Mouse (Mus musculus) splenic B cell, adult 2 months (primary cell): ENCODE results near the gene Gm4559.
A peak's percentile ranks its signal among the peaks of the same experiment; 100 is the strongest.
"Not testable (repeated sequence)": the region's sequence is repeated elsewhere in the genome, so short reads cannot be mapped to it uniquely, and the experiment has no call there.

Source experiments
- DNase-seq: peaks from one replicate; pipeline ENCODE4 v3.0.0-alpha.2; 2011; ENCODE audit warnings: low read depth, low spot score
- H3K27me3 ChIP-seq: 2 replicates; pipeline ENCODE4 v1.6.1; 2012; ENCODE audit warnings: mild to moderate bottlenecking, low read length, moderate library complexity, mixed read lengths; ENCODE audit not compliant: control insufficient read depth, poor library complexity, insufficient read depth, severe bottlenecking
- H3K36me3 ChIP-seq: 2 replicates; pipeline ENCODE4 v1.6.1; 2012; ENCODE audit warnings: mild to moderate bottlenecking, low read length, moderate library complexity, mixed read lengths; ENCODE audit not compliant: control insufficient read depth, poor library complexity, insufficient read depth, severe bottlenecking

Gm4559 gene

GRCm38 (mm10) chr7:142285910-142286612, 11.9 kb upstream of the Gm4559 start:
- not testable (repeated sequence) for H3K36me3 ChIP-seq, DNase-seq, H3K27me3 ChIP-seq

GRCm38 (mm10) chr7:142285130-142285835, 11.1 kb upstream of the Gm4559 start:
- no peak for DNase-seq
- no peaks in the 10 kb centered on the region for H3K36me3 ChIP-seq

DNA sequence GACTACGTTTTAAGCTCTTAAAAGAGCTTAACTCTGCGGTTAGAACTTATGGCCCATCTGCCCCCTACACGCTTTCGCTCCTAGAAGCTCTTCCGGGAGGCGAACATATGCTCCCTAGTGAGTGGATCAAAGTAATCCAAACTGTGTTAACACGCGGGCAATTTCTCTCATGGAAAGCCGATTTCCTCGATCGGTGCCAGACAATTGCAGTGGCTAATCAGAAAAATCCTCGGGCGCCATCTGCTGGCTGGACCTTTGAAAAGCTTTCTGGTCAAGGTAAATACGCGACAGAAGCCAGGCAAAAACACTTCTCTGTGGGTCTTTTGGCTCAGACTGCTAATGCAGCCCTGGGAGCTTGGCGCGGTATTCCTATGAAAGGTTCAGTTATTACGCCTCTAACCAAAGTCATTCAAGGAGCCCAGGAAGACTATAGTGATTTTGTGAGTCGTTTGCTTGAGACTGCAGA, 10.5 kb upstream of the Gm4559 start:
- peak; percentile 88 for DNase-seq
- Histone ChIP-seq H3K36me3 (no peaks in the 10 kb centered on the region), H3K27me3 (no peaks in the 10 kb centered on the region)

More at GRCm38 (mm10) chr7:142285130-142285835, 11.1 kb upstream of the Gm4559 start:
- no peaks in the 10 kb centered on the region for H3K27me3 ChIP-seq

DNA sequence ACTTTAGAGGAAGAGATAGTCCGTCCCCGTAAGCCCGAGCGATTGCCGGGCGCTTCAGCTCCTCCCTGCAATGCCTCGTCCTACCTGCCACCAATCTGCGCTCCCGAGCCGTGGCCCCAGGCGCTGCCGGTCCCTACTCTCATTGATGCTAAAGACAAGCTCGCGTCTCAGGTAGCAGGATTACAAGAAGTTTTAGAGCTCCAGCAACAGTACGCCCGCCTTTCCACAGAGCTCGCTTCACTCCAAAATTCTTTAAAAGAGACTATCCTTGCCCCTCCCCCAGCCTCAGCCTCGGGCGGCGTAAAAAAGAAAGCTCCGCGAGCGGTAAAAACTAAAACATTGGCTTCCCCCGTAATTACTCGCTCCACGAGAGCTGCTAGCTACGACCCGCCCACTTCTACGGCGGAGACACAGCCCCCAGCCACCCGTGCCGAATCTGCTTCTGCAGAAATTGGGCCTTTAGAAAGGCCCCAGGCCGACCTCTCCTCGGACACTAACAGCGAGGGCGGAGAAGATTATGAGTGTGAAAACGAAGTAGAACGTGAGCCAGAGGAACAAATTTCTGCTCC, 9.9 kb upstream of the Gm4559 start:
- no peaks in the 10 kb centered on the region for H3K27me3 ChIP-seq
- peak; percentile 62 for DNase-seq

GRCm38 (mm10) chr7:142282847-142283246, 8.7 kb upstream of the Gm4559 start:
- H3K36me3 ChIP-seq, DNase-seq, H3K27me3 ChIP-seq: not testable (repeated sequence)

More for the DNA sequence above, 9.9 kb upstream of the Gm4559 start:
- H3K36me3 ChIP-seq = no peaks in the 10 kb centered on the region

- H3K36me3 ChIP-seq, DNase-seq, H3K27me3 ChIP-seq: not testable (repeated sequence)
These were observed 5.1 kb upstream of the Gm4559 start for GRCm38 (mm10) chr7:142279291-142279690.

GRCm38 (mm10) chr7:142278183-142278582, 4.0 kb upstream of the Gm4559 start:
- H3K27me3 ChIP-seq, H3K36me3 ChIP-seq: not testable (repeated sequence)
- peak; percentile 58 for DNase-seq

GRCm38 (mm10) chr7:142258254-142258653, 15.9 kb downstream of the Gm4559 start, which contains the start of gene Gm2431:
Gm2431 (minus strand) TSS chr7:142258354.
- DNase-seq, H3K36me3 ChIP-seq, H3K27me3 ChIP-seq: not testable (repeated sequence)

DNA sequence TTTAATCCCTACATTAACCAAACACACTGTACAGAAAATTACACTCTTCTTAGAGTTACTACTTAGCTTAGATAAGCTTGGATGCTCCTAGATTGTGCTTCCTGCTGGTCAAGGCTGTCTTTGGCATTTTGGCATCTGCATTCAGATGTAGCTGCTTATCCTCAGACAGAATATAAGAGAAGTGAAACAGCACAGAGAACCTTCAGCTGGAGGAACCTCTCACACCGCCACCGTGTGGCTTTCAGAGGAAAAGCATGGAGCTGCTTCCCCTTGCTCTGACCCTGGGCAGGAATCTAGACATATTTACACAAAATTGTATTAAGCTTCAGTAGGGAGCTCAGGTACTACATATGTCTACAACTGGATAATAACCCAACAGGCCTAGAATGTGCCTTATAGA, 18.6 kb downstream of the Gm4559 start:
- Histone ChIP-seq H3K27me3 (no peaks in the 10 kb centered on the region), H3K36me3 (no peaks in the 10 kb centered on the region)
- DNase-seq = peak; percentile 51

DNA sequence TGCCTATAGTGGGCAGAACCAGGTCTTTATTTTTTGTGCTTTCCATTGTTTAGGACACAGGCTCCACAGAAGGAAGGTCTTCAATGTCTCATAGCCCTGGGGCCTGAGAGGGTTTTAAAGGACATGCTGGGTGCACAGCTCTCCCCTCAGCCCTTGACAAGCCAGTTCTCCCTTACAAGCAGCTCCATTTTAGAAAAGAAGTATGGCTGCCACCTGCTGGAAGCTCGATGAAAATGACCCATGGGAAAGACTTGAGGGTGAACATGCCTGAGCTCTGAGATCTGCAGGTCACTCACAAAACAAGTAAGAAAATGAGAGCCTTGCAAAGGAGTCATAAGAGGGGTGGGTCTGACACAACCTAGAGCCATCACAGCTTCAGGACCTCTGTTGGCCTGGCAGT, 24.3 kb downstream of the Gm4559 start:
- DNase-seq = peak; percentile 3
- Histone ChIP-seq H3K27me3 (no peaks in the 10 kb centered on the region), H3K36me3 (no peaks in the 10 kb centered on the region)

- DNase-seq = no peak
- H3K27me3 ChIP-seq = no peaks in the 10 kb centered on the region
- no peaks in the 10 kb centered on the region for H3K36me3 ChIP-seq
These were observed 33.2 kb downstream of the Gm4559 start, which contains the start of gene Gm40460 for GRCm38 (mm10) chr7:142240978-142241377. Gm40460 (minus strand) TSS chr7:142241078.

DNA sequence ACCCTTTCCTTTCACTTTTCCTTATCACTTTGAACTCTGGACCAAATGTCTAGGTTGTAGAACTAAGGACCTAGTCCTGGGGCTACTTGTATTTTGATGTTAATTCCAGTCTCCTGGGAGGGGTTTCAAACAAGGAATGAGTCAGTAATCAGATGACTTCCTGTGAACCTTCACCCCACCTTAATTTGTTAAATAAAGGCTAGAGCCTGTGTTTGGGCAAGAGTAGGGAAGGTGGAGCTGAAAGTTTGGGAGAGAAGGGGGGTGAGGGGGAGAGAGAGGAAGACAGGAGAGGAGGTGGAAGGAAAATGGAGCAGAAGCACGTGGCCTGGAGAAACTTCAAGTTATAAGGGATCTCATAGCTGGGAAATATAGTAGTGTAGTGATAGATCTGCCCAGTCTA, 42.6 kb downstream of the Gm4559 start:
- DNase-seq = no peak
- no peaks in the 10 kb centered on the region for H3K36me3 ChIP-seq
- no peaks in the 10 kb centered on the region; the same call in 1 of the 2 replicates for H3K27me3 ChIP-seq

DNA sequence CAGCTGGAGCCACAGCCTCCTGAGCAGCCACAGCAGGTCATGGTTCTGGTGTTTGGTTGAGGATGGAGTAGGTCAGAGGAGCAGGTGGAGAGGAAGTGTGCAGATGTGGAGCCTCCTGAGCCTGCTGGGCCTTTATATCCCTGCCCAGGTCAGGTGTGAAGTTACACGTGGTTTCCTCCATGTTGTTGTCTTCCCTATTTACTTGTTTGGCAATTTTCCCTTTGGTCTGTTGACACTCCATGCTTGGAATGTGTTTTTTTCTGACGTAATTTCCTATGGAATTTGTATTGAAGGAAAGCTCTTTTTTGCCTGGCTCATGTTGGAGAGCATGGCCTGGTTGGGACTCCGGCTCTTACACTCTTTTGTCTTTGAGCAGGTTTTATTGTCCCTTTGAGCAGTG, 44.3 kb downstream of the Gm4559 start, which contains the start of gene Krtap5-5:
Gene Krtap5-5 (minus strand): TSS at position 101 of the 400 bp plus-strand sequence.
- not testable (repeated sequence) for H3K27me3 ChIP-seq, H3K36me3 ChIP-seq, DNase-seq

GRCm38 (mm10) chr7:142224518-142224917, 49.6 kb downstream of the Gm4559 start:
- H3K27me3 ChIP-seq = no peaks in the 10 kb centered on the region
- no peak for DNase-seq
- H3K36me3 ChIP-seq = no peaks in the 10 kb centered on the region
